Mouse (Mus musculus): ENCODE measurements around the gene Acsl1. TPM values are rescaled to one million over a fixed set of nuclear protein-coding genes. Genes with fewer than 3 reads are reported as not detected.

The Acsl1 gene
- polyA plus RNA-seq, 2 experiments: 39.4 to 64.2 TPM

GRCm38 (mm10) chr8:46551029-46551428 is 80.2 kb downstream of the Acsl1 start:
- Histone ChIP-seq H3K9me3 (ENCODE audit: control insufficient read depth, low read length) (no peaks in the 10 kb centered on the region), H3K9ac (replicated peaks) (peak overlapping the region; percentile 79), H3K4me3 (ENCODE audit: insufficient read depth in 1 of 2, low read depth in 2 of 2, low read length in 2 of 2) (peak overlapping the region; percentile 92 to 95; a peak in 3 of 4 replicates), H3K4me2 (ENCODE audit: low read depth) (peak overlapping the region; percentile 89), H3K27me3 (ENCODE audit: control insufficient read depth, insufficient read depth, low read length) (no peaks in the 10 kb centered on the region), H3K27ac (peak overlapping the region; percentile 97), H3K4me1 (replicated peaks; ENCODE audit: control insufficient read depth in 2 of 2, insufficient read depth in 2 of 2, low read length in 1 of 2) (peaks cover 20 to 37% of the 10 kb centered on the region in 2 experiments), H3K36me3 (replicated peaks; ENCODE audit: control insufficient read depth, insufficient read depth, low read depth) (peaks cover 7% of the 10 kb centered on the region)
- ATAC-seq (ENCODE audit: insufficient read depth) (peak; percentile 21; the same call in 1 of the 2 replicates), DNase-seq (ENCODE audit: low read depth in 3 of 3, low spot score in 3 of 3) (peak; percentile 70 to 73 (median 70))
- 18% methylated on average over 4 of the region's 4 CpGs for WGBS (ENCODE audit: insufficient replicate concordance)
- TF ChIP-seq EP300 (IDR thresholded peaks at IDR 0.05; ENCODE audit: low read depth): no peak
- no peak for TF ChIP-seq CTCF (IDR thresholded peaks at IDR 0.05; ENCODE audit: low read depth)

DNA sequence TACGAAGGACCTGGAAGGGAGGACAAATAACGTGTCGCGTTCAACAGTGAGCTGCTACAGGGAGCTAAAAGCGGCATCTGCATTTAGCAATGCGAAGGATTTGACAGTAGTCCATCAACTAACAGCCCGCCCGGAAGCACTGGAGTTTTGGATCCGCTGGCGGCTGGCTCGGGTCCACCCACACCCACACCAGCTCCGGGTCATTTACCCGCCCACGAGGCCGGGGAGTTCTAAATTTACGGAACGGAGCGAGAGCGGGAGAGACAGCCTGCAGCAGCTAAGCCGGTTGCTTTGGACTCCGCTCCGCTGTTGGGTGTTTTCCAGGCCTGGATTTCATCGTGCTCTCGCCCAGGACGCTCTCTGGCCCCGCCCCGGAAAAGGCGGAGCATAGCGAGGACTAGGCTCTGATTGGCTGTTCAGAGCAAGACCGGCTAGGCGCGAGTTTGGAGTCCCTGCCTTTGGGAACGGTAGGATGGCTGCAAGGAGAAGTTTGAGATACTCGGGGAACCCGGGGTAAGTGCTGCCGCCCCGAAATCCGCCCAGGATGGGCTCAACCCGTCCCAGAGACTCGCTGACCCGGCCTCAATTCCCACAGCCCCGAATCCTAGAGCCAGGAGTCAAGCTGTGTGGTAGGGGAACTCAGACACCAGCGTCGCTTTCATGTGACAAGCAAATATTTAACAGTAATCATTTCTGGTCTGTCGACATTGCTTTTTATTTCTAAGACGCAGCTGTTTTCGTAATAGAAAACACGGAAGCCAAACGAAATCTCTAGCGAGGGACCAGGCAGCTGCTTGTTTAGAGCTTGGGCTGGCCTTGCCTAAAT is 81.0 kb downstream of the Acsl1 start, which contains the start of gene Cenpu:
Gene Cenpu, plus strand, starts transcription at position 414 of the 826 bp plus-strand sequence.
- no peaks in the 10 kb centered on the region for H3K27me3 ChIP-seq (ENCODE audit: control insufficient read depth, insufficient read depth, low read length)
- DNase-seq (ENCODE audit: low read depth in 3 of 3, low spot score in 3 of 3) (peak; percentile 99 to 100 (median 99)), ATAC-seq (ENCODE audit: insufficient read depth) (peak; percentile 89)
- WGBS (ENCODE audit: insufficient replicate concordance): under 1% methylated on average over 50 of the region's 50 CpGs
- no peaks in the 10 kb centered on the region for H3K9me3 ChIP-seq (ENCODE audit: control insufficient read depth, low read length)
- peaks cover 15 to 29% of the 10 kb centered on the region in 2 experiments for H3K4me1 ChIP-seq (replicated peaks; ENCODE audit: control insufficient read depth in 2 of 2, insufficient read depth in 2 of 2, low read length in 1 of 2)
- peaks cover 14% of the 10 kb centered on the region for H3K36me3 ChIP-seq (replicated peaks; ENCODE audit: control insufficient read depth, insufficient read depth, low read depth)
- H3K4me2 ChIP-seq (ENCODE audit: low read depth): peak within 1 kb of the TSS; percentile 94
- peak within 1 kb of the TSS; percentile 85 for H3K9ac ChIP-seq (replicated peaks)
- peak within 1 kb of the TSS; percentile 97 for H3K27ac ChIP-seq
- peak; percentile 73 for TF ChIP-seq EP300 (IDR thresholded peaks at IDR 0.05; ENCODE audit: low read depth)
- no peak for TF ChIP-seq CTCF (IDR thresholded peaks at IDR 0.05; ENCODE audit: low read depth)
- peak within 1 kb of the TSS; percentile 92 to 95 for H3K4me3 ChIP-seq (ENCODE audit: insufficient read depth in 1 of 2, low read depth in 2 of 2, low read length in 2 of 2)

- under 1% methylated on average over 10 of the region's 10 CpGs for WGBS (ENCODE audit: insufficient replicate concordance)
- H3K27ac ChIP-seq: peak overlapping the region; percentile 91
Observed at GRCm38 (mm10) chr8:46552441-46552765, 81.6 kb downstream of the Acsl1 start.

GRCm38 (mm10) chr8:46559428-46559827 is 88.6 kb downstream of the Acsl1 start:
- Histone ChIP-seq H3K27me3 (ENCODE audit: control insufficient read depth, insufficient read depth, low read length) (no peaks in the 10 kb centered on the region), H3K4me1 (replicated peaks; ENCODE audit: control insufficient read depth in 2 of 2, insufficient read depth in 2 of 2, low read length in 1 of 2) (no peaks in the 10 kb centered on the region), H3K4me3 (ENCODE audit: insufficient read depth in 1 of 2, low read depth in 2 of 2, low read length in 2 of 2) (no peak overlapping the region), H3K36me3 (replicated peaks; ENCODE audit: control insufficient read depth, insufficient read depth, low read depth) (peaks cover 41% of the 10 kb centered on the region), H3K4me2 (ENCODE audit: low read depth) (no peak overlapping the region), H3K27ac (no peak overlapping the region), H3K9ac (replicated peaks) (no peak overlapping the region), H3K9me3 (ENCODE audit: control insufficient read depth, low read length) (no peaks in the 10 kb centered on the region)
- DNase-seq (ENCODE audit: low read depth in 3 of 3, low spot score in 3 of 3) (peak; percentile 33 to 42 (median 38)), ATAC-seq (ENCODE audit: insufficient read depth) (no peak)
- WGBS (ENCODE audit: insufficient replicate concordance): 46% methylated on average over 6 of the region's 6 CpGs
- TF ChIP-seq EP300 (IDR thresholded peaks at IDR 0.05; ENCODE audit: low read depth) (no peak), CTCF (IDR thresholded peaks at IDR 0.05; ENCODE audit: low read depth) (peak; percentile 79)

More at GRCm38 (mm10) chr8:46552441-46552765, 81.6 kb downstream of the Acsl1 start:
- Histone ChIP-seq H3K36me3 (replicated peaks; ENCODE audit: control insufficient read depth, insufficient read depth, low read depth) (peaks cover 19% of the 10 kb centered on the region), H3K27me3 (ENCODE audit: control insufficient read depth, insufficient read depth, low read length) (no peaks in the 10 kb centered on the region), H3K9me3 (ENCODE audit: control insufficient read depth, low read length) (no peaks in the 10 kb centered on the region), H3K4me2 (ENCODE audit: low read depth) (peak overlapping the region; percentile 94), H3K9ac (replicated peaks) (peak overlapping the region; percentile 85), H3K4me1 (replicated peaks; ENCODE audit: control insufficient read depth in 2 of 2, insufficient read depth in 2 of 2, low read length in 1 of 2) (peaks cover 15 to 24% of the 10 kb centered on the region in 2 experiments), H3K4me3 (ENCODE audit: insufficient read depth in 1 of 2, low read depth in 2 of 2, low read length in 2 of 2) (peak overlapping the region; percentile 91 to 95)
- TF ChIP-seq EP300 (IDR thresholded peaks at IDR 0.05; ENCODE audit: low read depth) (no peak), CTCF (IDR thresholded peaks at IDR 0.05; ENCODE audit: low read depth) (no peak)
- DNase-seq (ENCODE audit: low read depth in 3 of 3, low spot score in 3 of 3) (peak; percentile 30 to 48 (median 30)), ATAC-seq (ENCODE audit: insufficient read depth) (no peak)

GRCm38 (mm10) chr8:46562333-46562732 is 91.5 kb downstream of the Acsl1 start:
- 86% methylated on average over 16 of the region's 16 CpGs for WGBS (ENCODE audit: insufficient replicate concordance)
- no peak overlapping the region for H3K4me2 ChIP-seq (ENCODE audit: low read depth)
- no peak overlapping the region for H3K9ac ChIP-seq (replicated peaks)
- no peaks in the 10 kb centered on the region for H3K27me3 ChIP-seq (ENCODE audit: control insufficient read depth, insufficient read depth, low read length)
- no peak for ATAC-seq (ENCODE audit: insufficient read depth)
- no peak for TF ChIP-seq EP300 (IDR thresholded peaks at IDR 0.05; ENCODE audit: low read depth)
- TF ChIP-seq CTCF (IDR thresholded peaks at IDR 0.05; ENCODE audit: low read depth): no peak
- no peak for DNase-seq (ENCODE audit: low read depth in 3 of 3, low spot score in 3 of 3)
- H3K27ac ChIP-seq: no peak overlapping the region
- H3K4me1 ChIP-seq (replicated peaks; ENCODE audit: control insufficient read depth in 2 of 2, insufficient read depth in 2 of 2, low read length in 1 of 2): no peaks in the 10 kb centered on the region
- H3K36me3 ChIP-seq (replicated peaks; ENCODE audit: control insufficient read depth, insufficient read depth, low read depth): peaks cover 30% of the 10 kb centered on the region
- no peak overlapping the region for H3K4me3 ChIP-seq (ENCODE audit: insufficient read depth in 1 of 2, low read depth in 2 of 2, low read length in 2 of 2)
- no peaks in the 10 kb centered on the region for H3K9me3 ChIP-seq (ENCODE audit: control insufficient read depth, low read length)
